Mouse (Mus musculus): ENCODE data around the gene Galp. TPM values are rescaled to one million over a fixed set of nuclear protein-coding genes. Genes with fewer than 3 reads are reported as not detected.

Gene Galp
- polyA plus RNA-seq, 1 experiment from 2014 or later = not detected

- Histone ChIP-seq H3K4me1 (replicated peaks; ENCODE audit: control insufficient read depth, insufficient read depth, low read length) (peaks cover 2% of the 10 kb centered on the region; the same call in 1 of the 2 replicates), H3K4me2 (replicated peaks; ENCODE audit: low read depth, low read length) (peak overlapping the region; percentile 49), H3K27me3 (ENCODE audit: control insufficient read depth, insufficient read depth, low read length) (no peaks in the 10 kb centered on the region), H3K9me3 (ENCODE audit: control insufficient read depth, low read length) (no peaks in the 10 kb centered on the region), H3K4me3 (ENCODE audit: low read depth, low read length) (0 out of 2 replicates have a peak overlapping the region, but pooled peaks have one; percentile 82), H3K27ac (ENCODE audit: low read depth, low read length) (no peak overlapping the region), H3K36me3 (ENCODE audit: control insufficient read depth, insufficient read depth, low read length) (no peaks in the 10 kb centered on the region), H3K9ac (ENCODE audit: low read depth, low read length) (no peak overlapping the region; the same call in 1 of the 2 replicates)
- ATAC-seq (ENCODE audit: low FRiP score) (no peak), DNase-seq (ENCODE audit: low spot score) (no peak)
- WGBS = 71% methylated on average over 9 of the region's 9 CpGs
These were observed 39.9 kb upstream of the Galp start for GRCm38 (mm10) chr7:6156901-6157472.

- Histone ChIP-seq H3K27me3 (ENCODE audit: control insufficient read depth, insufficient read depth, low read length) (no peaks in the 10 kb centered on the region), H3K4me1 (replicated peaks; ENCODE audit: control insufficient read depth, insufficient read depth, low read length) (peaks cover 2% of the 10 kb centered on the region; the same call in 1 of the 2 replicates), H3K4me3 (ENCODE audit: low read depth, low read length) (no peak overlapping the region), H3K27ac (ENCODE audit: low read depth, low read length) (no peak overlapping the region), H3K36me3 (ENCODE audit: control insufficient read depth, insufficient read depth, low read length) (no peaks in the 10 kb centered on the region), H3K9ac (ENCODE audit: low read depth, low read length) (no peak overlapping the region), H3K9me3 (ENCODE audit: control insufficient read depth, low read length) (no peaks in the 10 kb centered on the region), H3K4me2 (replicated peaks; ENCODE audit: low read depth, low read length) (no peak overlapping the region)
- WGBS = 84% methylated on average over 1 of the region's 1 CpGs
- ATAC-seq (ENCODE audit: low FRiP score) (no peak), DNase-seq (ENCODE audit: low spot score) (no peak)
These were observed 39.4 kb upstream of the Galp start for GRCm38 (mm10) chr7:6157479-6157878.

- no peaks in the 10 kb centered on the region for H3K9me3 ChIP-seq (ENCODE audit: control insufficient read depth, low read length)
- ATAC-seq (ENCODE audit: low FRiP score) = no peak
- no peaks in the 10 kb centered on the region for H3K36me3 ChIP-seq (ENCODE audit: control insufficient read depth, insufficient read depth, low read length)
- no peak overlapping the region for H3K4me2 ChIP-seq (replicated peaks; ENCODE audit: low read depth, low read length)
- WGBS = 80% methylated on average over 3 of the region's 3 CpGs
- no peaks in the 10 kb centered on the region for H3K27me3 ChIP-seq (ENCODE audit: control insufficient read depth, insufficient read depth, low read length)
- H3K4me1 ChIP-seq (replicated peaks; ENCODE audit: control insufficient read depth, insufficient read depth, low read length) = no peaks in the 10 kb centered on the region
- no peak for DNase-seq (ENCODE audit: low spot score)
- H3K9ac ChIP-seq (ENCODE audit: low read depth, low read length) = no peak overlapping the region
- no peak overlapping the region for H3K4me3 ChIP-seq (ENCODE audit: low read depth, low read length)
- no peak overlapping the region for H3K27ac ChIP-seq (ENCODE audit: low read depth, low read length)
These were observed 37.3 kb upstream of the Galp start for GRCm38 (mm10) chr7:6159604-6160003.

GRCm38 (mm10) chr7:6161541-6161940 is 35.3 kb upstream of the Galp start:
- no peaks in the 10 kb centered on the region for H3K9me3 ChIP-seq (ENCODE audit: control insufficient read depth, low read length)
- no peaks in the 10 kb centered on the region for H3K4me1 ChIP-seq (replicated peaks; ENCODE audit: control insufficient read depth, insufficient read depth, low read length)
- ATAC-seq (ENCODE audit: low FRiP score) (no peak), DNase-seq (ENCODE audit: low spot score) (no peak)
- H3K9ac ChIP-seq (ENCODE audit: low read depth, low read length) = no peak overlapping the region
- no peak overlapping the region for H3K27ac ChIP-seq (ENCODE audit: low read depth, low read length)
- no peak overlapping the region for H3K4me2 ChIP-seq (replicated peaks; ENCODE audit: low read depth, low read length)
- no peaks in the 10 kb centered on the region for H3K36me3 ChIP-seq (ENCODE audit: control insufficient read depth, insufficient read depth, low read length)
- H3K4me3 ChIP-seq (ENCODE audit: low read depth, low read length) = no peak overlapping the region
- WGBS = 65% methylated on average over 3 of the region's 3 CpGs
- H3K27me3 ChIP-seq (ENCODE audit: control insufficient read depth, insufficient read depth, low read length) = no peaks in the 10 kb centered on the region

- Histone ChIP-seq H3K4me1 (replicated peaks; ENCODE audit: control insufficient read depth, insufficient read depth, low read length) (no peaks in the 10 kb centered on the region), H3K4me3 (ENCODE audit: low read depth, low read length) (no peak overlapping the region), H3K36me3 (ENCODE audit: control insufficient read depth, insufficient read depth, low read length) (no peaks in the 10 kb centered on the region), H3K27me3 (ENCODE audit: control insufficient read depth, insufficient read depth, low read length) (no peaks in the 10 kb centered on the region), H3K4me2 (replicated peaks; ENCODE audit: low read depth, low read length) (no peak overlapping the region), H3K9me3 (ENCODE audit: control insufficient read depth, low read length) (no peaks in the 10 kb centered on the region), H3K9ac (ENCODE audit: low read depth, low read length) (no peak overlapping the region), H3K27ac (ENCODE audit: low read depth, low read length) (no peak overlapping the region)
- ATAC-seq (ENCODE audit: low FRiP score) (no peak), DNase-seq (ENCODE audit: low spot score) (no peak)
- WGBS = 78% methylated on average over 4 of the region's 4 CpGs
These were observed 34.7 kb upstream of the Galp start for GRCm38 (mm10) chr7:6162172-6162571.

GRCm38 (mm10) chr7:6164671-6165070 is 32.2 kb upstream of the Galp start:
- Histone ChIP-seq H3K9me3 (ENCODE audit: control insufficient read depth, low read length) (no peaks in the 10 kb centered on the region), H3K27ac (ENCODE audit: low read depth, low read length) (no peak overlapping the region), H3K27me3 (ENCODE audit: control insufficient read depth, insufficient read depth, low read length) (no peaks in the 10 kb centered on the region), H3K9ac (ENCODE audit: low read depth, low read length) (no peak overlapping the region), H3K4me1 (replicated peaks; ENCODE audit: control insufficient read depth, insufficient read depth, low read length) (no peaks in the 10 kb centered on the region), H3K4me3 (ENCODE audit: low read depth, low read length) (no peak overlapping the region), H3K4me2 (replicated peaks; ENCODE audit: low read depth, low read length) (no peak overlapping the region), H3K36me3 (ENCODE audit: control insufficient read depth, insufficient read depth, low read length) (no peaks in the 10 kb centered on the region)
- ATAC-seq (ENCODE audit: low FRiP score) = no peak
- WGBS = 77% methylated on average over 5 of the region's 5 CpGs
- DNase-seq (ENCODE audit: low spot score) = no peak

GRCm38 (mm10) chr7:6169403-6169802 is 27.5 kb upstream of the Galp start:
- no peak for DNase-seq (ENCODE audit: low spot score)
- Histone ChIP-seq H3K27ac (ENCODE audit: low read depth, low read length) (no peak overlapping the region), H3K27me3 (ENCODE audit: control insufficient read depth, insufficient read depth, low read length) (no peaks in the 10 kb centered on the region), H3K4me3 (ENCODE audit: low read depth, low read length) (no peak overlapping the region), H3K36me3 (ENCODE audit: control insufficient read depth, insufficient read depth, low read length) (no peaks in the 10 kb centered on the region), H3K9me3 (ENCODE audit: control insufficient read depth, low read length) (no peaks in the 10 kb centered on the region), H3K4me1 (replicated peaks; ENCODE audit: control insufficient read depth, insufficient read depth, low read length) (peaks cover 4% of the 10 kb centered on the region; the same call in 1 of the 2 replicates), H3K4me2 (replicated peaks; ENCODE audit: low read depth, low read length) (no peak overlapping the region), H3K9ac (ENCODE audit: low read depth, low read length) (no peak overlapping the region)
- no peak for ATAC-seq (ENCODE audit: low FRiP score)
- WGBS = 87% methylated on average over 3 of the region's 3 CpGs

GRCm38 (mm10) chr7:6170391-6170790 is 26.5 kb upstream of the Galp start:
- H3K9ac ChIP-seq (ENCODE audit: low read depth, low read length) = no peak overlapping the region
- no peaks in the 10 kb centered on the region for H3K9me3 ChIP-seq (ENCODE audit: control insufficient read depth, low read length)
- DNase-seq (ENCODE audit: low spot score) (no peak), ATAC-seq (ENCODE audit: low FRiP score) (no peak)
- H3K4me2 ChIP-seq (replicated peaks; ENCODE audit: low read depth, low read length) = no peak overlapping the region
- H3K4me3 ChIP-seq (ENCODE audit: low read depth, low read length) = no peak overlapping the region
- 78% methylated on average over 9 of the region's 9 CpGs for WGBS
- H3K27ac ChIP-seq (ENCODE audit: low read depth, low read length) = no peak overlapping the region
- H3K36me3 ChIP-seq (ENCODE audit: control insufficient read depth, insufficient read depth, low read length) = no peaks in the 10 kb centered on the region
- no peaks in the 10 kb centered on the region for H3K27me3 ChIP-seq (ENCODE audit: control insufficient read depth, insufficient read depth, low read length)
- H3K4me1 ChIP-seq (replicated peaks; ENCODE audit: control insufficient read depth, insufficient read depth, low read length) = peaks cover 4% of the 10 kb centered on the region; the same call in 1 of the 2 replicates

- no peaks in the 10 kb centered on the region for H3K9me3 ChIP-seq (ENCODE audit: control insufficient read depth, low read length)
- DNase-seq (ENCODE audit: low spot score) = no peak
- H3K4me2 ChIP-seq (replicated peaks; ENCODE audit: low read depth, low read length) = peak overlapping the region; percentile 43
- no peaks in the 10 kb centered on the region for H3K36me3 ChIP-seq (ENCODE audit: control insufficient read depth, insufficient read depth, low read length)
- peak overlapping the region; percentile 54; the same call in 1 of the 2 replicates for H3K9ac ChIP-seq (ENCODE audit: low read depth, low read length)
- no peaks in the 10 kb centered on the region for H3K27me3 ChIP-seq (ENCODE audit: control insufficient read depth, insufficient read depth, low read length)
- 58% methylated on average over 6 of the region's 6 CpGs for WGBS
- ATAC-seq (ENCODE audit: low FRiP score) = no peak
- no peak overlapping the region; the same call in 1 of the 2 replicates for H3K27ac ChIP-seq (ENCODE audit: low read depth, low read length)
- H3K4me1 ChIP-seq (replicated peaks; ENCODE audit: control insufficient read depth, insufficient read depth, low read length) = peaks cover 4% of the 10 kb centered on the region; the same call in 1 of the 2 replicates
- H3K4me3 ChIP-seq (ENCODE audit: low read depth, low read length) = peak overlapping the region; percentile 69; the same call in 1 of the 2 replicates
These were observed 26.0 kb upstream of the Galp start for GRCm38 (mm10) chr7:6170871-6171270.
